10 mouse cellular contexts compared by ENCODE assay signal in the genomic region with DNA sequence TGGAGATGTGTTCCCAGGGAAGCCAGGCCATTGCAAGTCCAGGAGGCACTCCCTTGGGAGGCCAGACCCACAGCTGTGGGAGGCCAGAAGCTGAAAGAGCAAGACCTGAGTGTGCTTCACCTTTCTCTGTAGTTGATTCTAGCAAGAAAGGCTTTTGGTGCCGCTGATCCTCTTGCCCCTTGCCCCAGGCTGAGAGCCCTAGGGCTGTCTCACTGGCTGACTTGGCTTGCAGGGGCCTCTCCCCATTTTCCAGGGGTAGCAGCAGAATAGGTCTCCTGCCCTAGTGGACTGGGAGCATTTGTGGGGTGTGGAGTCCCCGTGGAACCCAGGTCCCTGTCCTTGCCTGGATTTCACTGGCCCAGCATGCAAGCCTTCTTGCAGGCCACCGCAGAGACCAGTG. TPM values are rescaled to one million over a fixed set of nuclear protein-coding genes. Genes with fewer than 3 reads are reported as not detected.
DNase-seq lines count a peak whose midpoint lies in the region; ATAC-seq lines count a peak whose summit lies in the region.
"Had no signal": no experiment of that assay in that cellular context is flagged by ENCODE, and none has a peak within 500 bp of the region (broad histone marks: within the 10 kb centered on the region; RNA-seq: fewer than 3 reads in every experiment).

No protein-coding gene starts in this region.

- intact Hi-C loops in heart, postnatal 25 days (cut with DNase I), result no loop called here

- H3K36me3 ChIP-seq in heart, embryonic 10.5 days, result peaks cover 5% of the 10 kb centered on the region; the same call in 1 of the 2 replicates
- no peaks in the 10 kb centered on the region for H3K36me3 ChIP-seq in megakaryocyte, embryonic 14.5 days (replicated peaks; ENCODE audit: low read length)
- no peaks in the 10 kb centered on the region for H3K36me3 ChIP-seq in limb, embryonic 13.5 days
- H3K36me3 ChIP-seq in stomach, embryonic 16.5 days (ENCODE audit: control insufficient read depth, insufficient read depth, low read length), result no peaks in the 10 kb centered on the region

- H3K9me3 ChIP-seq in heart, embryonic 10.5 days, result no peaks in the 10 kb centered on the region
- H3K9me3 ChIP-seq in megakaryocyte, embryonic 14.5 days, result no peaks in the 10 kb centered on the region
- H3K9me3 ChIP-seq in limb, embryonic 13.5 days, result no peaks in the 10 kb centered on the region
- H3K9me3 ChIP-seq in stomach, embryonic 16.5 days (replicated peaks; ENCODE audit: control insufficient read depth, low read length), result no peaks in the 10 kb centered on the region

- H3K9ac ChIP-seq in limb, embryonic 13.5 days, result peak overlapping the region; percentile 66
- H3K9ac ChIP-seq in stomach, embryonic 16.5 days (ENCODE audit: low read length), result peak overlapping the region; percentile 58

- ATAC-seq in megakaryocyte, adult 5-6 weeks (ENCODE audit: poor library complexity, severe bottlenecking), result no peak
- ATAC-seq in limb, embryonic 13.5 days (ENCODE audit: low FRiP score, low read depth), result no peak
- ATAC-seq in stomach, embryonic 16.5 days (ENCODE audit: insufficient read depth, low FRiP score), result no peak

- WGBS in heart, embryonic 10.5 days, result 24% methylated on average over 3 of the region's 3 CpGs
- 18% methylated on average over 3 of the region's 3 CpGs for WGBS in limb, embryonic 13.5 days
- 38% methylated on average over 3 of the region's 3 CpGs for WGBS in stomach, embryonic 16.5 days

- peaks cover 61% of the 10 kb centered on the region for H3K4me1 ChIP-seq in heart, embryonic 10.5 days
- peaks cover 16% of the 10 kb centered on the region; the same call in 1 of the 2 replicates for H3K4me1 ChIP-seq in megakaryocyte, embryonic 14.5 days
- peaks cover 38% of the 10 kb centered on the region for H3K4me1 ChIP-seq in limb, embryonic 13.5 days
- H3K4me1 ChIP-seq in stomach, embryonic 16.5 days (ENCODE audit: control insufficient read depth, insufficient read depth, low read length), result peaks cover 29% of the 10 kb centered on the region

- peak overlapping the region; percentile 51 for H3K4me3 ChIP-seq in heart, embryonic 10.5 days
- H3K4me3 ChIP-seq in megakaryocyte, embryonic 14.5 days (replicated peaks), result peak overlapping the region; percentile 1
- H3K4me3 ChIP-seq in limb, embryonic 13.5 days, result peak overlapping the region; percentile 48
- peak overlapping the region; percentile 39 for H3K4me3 ChIP-seq in stomach, embryonic 16.5 days (replicated peaks; ENCODE audit: low read length)

- peak; percentile 66 for DNase-seq in heart, embryonic 10.5 days (ENCODE audit: low spot score)
- no peak for DNase-seq in heart, postnatal 25 days (ENCODE audit: low spot score)
- DNase-seq in cerebellum, postnatal 25 days, result no peak
- no peak for DNase-seq in frontal cortex, postnatal 25 days (ENCODE audit: low spot score in 2 of 2)
- DNase-seq: cerebellum, adult 8-10 months had no signal

- H3K4me2 ChIP-seq in limb, embryonic 13.5 days (replicated peaks), result peak overlapping the region; percentile 78
- H3K4me2 ChIP-seq in stomach, embryonic 16.5 days (ENCODE audit: low read depth, low read length), result peak overlapping the region; percentile 56

- H3K27me3 ChIP-seq in heart, embryonic 10.5 days (ENCODE audit: insufficient read depth, poor library complexity, severe bottlenecking), result peaks cover 47% of the 10 kb centered on the region
- H3K27me3 ChIP-seq in megakaryocyte, embryonic 14.5 days (replicated peaks), result peaks cover 92% of the 10 kb centered on the region
- H3K27me3 ChIP-seq in limb, embryonic 13.5 days, result peaks cover 47% of the 10 kb centered on the region
- no peaks in the 10 kb centered on the region for H3K27me3 ChIP-seq in stomach, embryonic 16.5 days (ENCODE audit: control insufficient read depth, insufficient read depth, low read length)

- H3K27ac ChIP-seq in heart, embryonic 10.5 days, result peak overlapping the region; percentile 93
- H3K27ac ChIP-seq in limb, embryonic 13.5 days, result no peak overlapping the region
- peak overlapping the region; percentile 7; the same call in 1 of the 2 replicates for H3K27ac ChIP-seq in stomach, embryonic 16.5 days (ENCODE audit: low read length)

RNA-seq across cellular contexts. Expression of gene Myl7, which starts 2.7 kb away (rescaled TPM):
- polyA plus RNA-seq in heart, embryonic 10.5 days (2016; fragmentation: Nextera tagmentation; extraction: Ambion mirVana), result 6,952 and 8,117 TPM in 2 replicates
- 100 to 1,000 TPM; 742 to 813 TPM for total RNA-seq in heart, postnatal 25 days (2021)
- not detected in 2 replicates for polyA plus RNA-seq in megakaryocyte, embryonic 14.5 days (2012; ENCODE audit: insufficient read depth, low replicate concordance)
- total RNA-seq in megakaryocyte, adult 5-6 weeks (2015), result not detected in 2 replicates
- total RNA-seq in megakaryocyte, adult 5-6 weeks (2017), result not detected in 2 replicates
- 0.80 TPM in 1 of 2 replicates, not detected in the other for polyA plus RNA-seq in limb, embryonic 13.5 days (2015; fragmentation: Nextera tagmentation; extraction: Ambion mirVana)
- polyA plus RNA-seq in stomach, embryonic 16.5 days (2015; fragmentation: Nextera tagmentation; extraction: Ambion mirVana), result 32.4 and 43.0 TPM in 2 replicates
- total RNA-seq: gastrocnemius, postnatal 4 days had no signal

RNA-seq across cellular contexts. Expression of gene Pold2, which starts 23.2 kb away (rescaled TPM):
- 140 and 162 TPM in 2 replicates for polyA plus RNA-seq in heart, embryonic 10.5 days (2016; fragmentation: Nextera tagmentation; extraction: Ambion mirVana)
- 10 to 100 TPM; 29.2 to 33.2 TPM for total RNA-seq in heart, postnatal 25 days (2021)
- polyA plus RNA-seq in megakaryocyte, embryonic 14.5 days (2012; ENCODE audit: insufficient read depth, low replicate concordance), result 155 and 509 TPM in 2 replicates
- total RNA-seq in megakaryocyte, adult 5-6 weeks (2015), result 23.8 and 31.6 TPM in 2 replicates
- total RNA-seq in megakaryocyte, adult 5-6 weeks (2017), result 19.0 and 29.3 TPM in 2 replicates
- polyA plus RNA-seq in limb, embryonic 13.5 days (2015; fragmentation: Nextera tagmentation; extraction: Ambion mirVana), result 125 and 137 TPM in 2 replicates
- 112 and 116 TPM in 2 replicates for polyA plus RNA-seq in stomach, embryonic 16.5 days (2015; fragmentation: Nextera tagmentation; extraction: Ambion mirVana)

RNA-seq across cellular contexts. Expression of gene Aebp1, which starts 39.6 kb away (rescaled TPM):
- polyA plus RNA-seq in heart, embryonic 10.5 days (2016; fragmentation: Nextera tagmentation; extraction: Ambion mirVana), result 22.4 and 25.7 TPM in 2 replicates
- 10 to 100 TPM; 18.5 to 23.3 TPM for total RNA-seq in heart, postnatal 25 days (2021)
- polyA plus RNA-seq in megakaryocyte, embryonic 14.5 days (2012; ENCODE audit: insufficient read depth, low replicate concordance), result 0.15 TPM in 1 of 2 replicates, not detected in the other
- total RNA-seq in megakaryocyte, adult 5-6 weeks (2015), result not detected in 2 replicates
- total RNA-seq in megakaryocyte, adult 5-6 weeks (2017), result 0.11 and 0.12 TPM in 2 replicates
- 36.8 and 38.1 TPM in 2 replicates for polyA plus RNA-seq in limb, embryonic 13.5 days (2015; fragmentation: Nextera tagmentation; extraction: Ambion mirVana)
- 50.6 and 56.1 TPM in 2 replicates for polyA plus RNA-seq in stomach, embryonic 16.5 days (2015; fragmentation: Nextera tagmentation; extraction: Ambion mirVana)

RNA-seq across cellular contexts. Expression of gene Gck, which starts 48.6 kb away (rescaled TPM):
- 2.1 and 2.6 TPM in 2 replicates for polyA plus RNA-seq in heart, embryonic 10.5 days (2016; fragmentation: Nextera tagmentation; extraction: Ambion mirVana)
- total RNA-seq in heart, postnatal 25 days (2021), result 1 to 10 TPM; 7.4 to 9.4 TPM
- 1.7 TPM in 1 of 2 replicates, not detected in the other for polyA plus RNA-seq in megakaryocyte, embryonic 14.5 days (2012; ENCODE audit: insufficient read depth, low replicate concordance)
- total RNA-seq in megakaryocyte, adult 5-6 weeks (2015), result not detected in 2 replicates
- not detected in 2 replicates for total RNA-seq in megakaryocyte, adult 5-6 weeks (2017)
- polyA plus RNA-seq in limb, embryonic 13.5 days (2015; fragmentation: Nextera tagmentation; extraction: Ambion mirVana), result 1.5 and 2.8 TPM in 2 replicates
- polyA plus RNA-seq in stomach, embryonic 16.5 days (2015; fragmentation: Nextera tagmentation; extraction: Ambion mirVana), result 3.5 and 3.6 TPM in 2 replicates
- total RNA-seq: gastrocnemius, postnatal 4 days had no signal

RNA-seq across cellular contexts. Expression of gene Ykt6, which starts 54.2 kb away (rescaled TPM):
- 48.1 and 56.7 TPM in 2 replicates for polyA plus RNA-seq in heart, embryonic 10.5 days (2016; fragmentation: Nextera tagmentation; extraction: Ambion mirVana)
- 10 to 100 TPM; 60.9 to 64.9 TPM for total RNA-seq in heart, postnatal 25 days (2021)
- 3.9 and 8.8 TPM in 2 replicates for polyA plus RNA-seq in megakaryocyte, embryonic 14.5 days (2012; ENCODE audit: insufficient read depth, low replicate concordance)
- total RNA-seq in megakaryocyte, adult 5-6 weeks (2015), result 18.2 and 21.0 TPM in 2 replicates
- 41.8 and 54.2 TPM in 2 replicates for total RNA-seq in megakaryocyte, adult 5-6 weeks (2017)
- 64.4 and 66.6 TPM in 2 replicates for polyA plus RNA-seq in limb, embryonic 13.5 days (2015; fragmentation: Nextera tagmentation; extraction: Ambion mirVana)
- polyA plus RNA-seq in stomach, embryonic 16.5 days (2015; fragmentation: Nextera tagmentation; extraction: Ambion mirVana), result 56.2 and 58.1 TPM in 2 replicates

Comparison
In these comparisons a context has a peak if more than half of its experiments do, and no peak if none do; other contexts are left out.
1. H3K4me3 ChIP-seq: peak in every context shown above with its lines; median percentile 51 in heart, embryonic 10.5 days; 48 in limb, embryonic 13.5 days; 39 in stomach, embryonic 16.5 days; 1 in megakaryocyte, embryonic 14.5 days.
2. RNA of gene Myl7, which starts 2.7 kb away (polyA plus RNA-seq): 6,952 to 8,117 TPM in heart, embryonic 10.5 days; 32.4 to 43.0 TPM in stomach, embryonic 16.5 days, 0.80 TPM in limb, embryonic 13.5 days and not detected in megakaryocyte, embryonic 14.5 days; every median in the first group is over 100 times any median in the second.
3. RNA of gene Aebp1, which starts 39.6 kb away (polyA plus RNA-seq): 50.6 to 56.1 TPM in stomach, embryonic 16.5 days, 36.8 to 38.1 TPM in limb, embryonic 13.5 days and 22.4 to 25.7 TPM in heart, embryonic 10.5 days; 0.15 TPM in megakaryocyte, embryonic 14.5 days; every median in the first group is over 10 times any median in the second.